Mouse (Mus musculus): ENCODE measurements at regions not wholly inside any gene's neighbourhood (a gene's known extent, or its start where the extent isn't known, plus 50 kb on each side); places are given as distances from the start of the nearest gene placed in this dataset.

- Histone ChIP-seq H3K4me1 (peaks cover 8% of the 10 kb centered on the region), H3K27ac (peak overlapping the region; percentile 90), H3K4me2 (peak overlapping the region; percentile 99), H3K27me3 (replicated peaks) (peaks cover 6% of the 10 kb centered on the region; the same call in 1 of the 2 replicates), H3K9me3 (no peaks in the 10 kb centered on the region), H3K36me3 (replicated peaks) (no peaks in the 10 kb centered on the region), H3K4me3 (peak overlapping the region; percentile 70), H3K9ac (peak overlapping the region; percentile 94)
- ATAC-seq (replicated peaks) = peak; percentile 79
- 3% methylated on average over 31 of the region's 31 CpGs for WGBS
Measured at GRCm38 (mm10) chr16:29813411-29814038, 234.4 kb downstream of the Opa1 start.

DNA sequence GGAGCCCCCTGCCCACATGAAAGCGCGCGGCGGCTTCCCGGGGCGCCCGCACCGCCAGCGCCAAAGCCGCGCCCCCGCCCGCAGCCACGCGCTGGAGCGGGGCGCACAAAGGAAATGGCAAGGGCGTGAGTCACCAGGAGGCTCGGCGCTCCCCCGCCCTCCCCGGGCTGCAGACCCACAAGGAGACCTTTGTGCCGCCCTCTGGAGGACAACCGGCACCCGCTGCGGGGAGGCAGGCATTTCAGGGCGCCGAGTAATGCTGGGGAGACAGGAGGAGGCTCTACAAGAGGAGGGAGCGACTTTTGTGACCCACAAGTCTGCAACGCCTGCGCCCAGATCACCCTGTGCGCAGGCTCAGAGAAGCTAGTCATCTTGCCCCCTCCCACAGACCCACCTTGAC is 234.9 kb downstream of the Opa1 start:
- Histone ChIP-seq H3K36me3 (replicated peaks) (no peaks in the 10 kb centered on the region), H3K9me3 (no peaks in the 10 kb centered on the region), H3K9ac (peak overlapping the region; percentile 94), H3K4me3 (peak overlapping the region; percentile 70), H3K4me1 (peaks cover 8% of the 10 kb centered on the region), H3K27me3 (replicated peaks) (peaks cover 6% of the 10 kb centered on the region; the same call in 1 of the 2 replicates), H3K27ac (peak overlapping the region; percentile 90), H3K4me2 (peak overlapping the region; percentile 99)
- ATAC-seq (replicated peaks) = peak; percentile 88
- under 1% methylated on average over 32 of the region's 32 CpGs for WGBS

GRCm38 (mm10) chr16:29814655-29815054 is 235.5 kb downstream of the Opa1 start:
- no peaks in the 10 kb centered on the region for H3K36me3 ChIP-seq (replicated peaks)
- 63% methylated on average over 2 of the region's 2 CpGs for WGBS
- H3K4me2 ChIP-seq = peak overlapping the region; percentile 99; the same call in 1 of the 2 replicates
- no peak overlapping the region for H3K27ac ChIP-seq
- ATAC-seq (replicated peaks) = 0 out of 2 replicates have a peak, but pooled peaks have one; percentile 7
- H3K9ac ChIP-seq = no peak overlapping the region
- no peak overlapping the region for H3K4me3 ChIP-seq
- H3K27me3 ChIP-seq (replicated peaks) = peaks cover 6% of the 10 kb centered on the region; the same call in 1 of the 2 replicates
- H3K4me1 ChIP-seq = peaks cover 8% of the 10 kb centered on the region
- no peaks in the 10 kb centered on the region for H3K9me3 ChIP-seq

GRCm38 (mm10) chr16:29815200-29815599 is 236.1 kb downstream of the Opa1 start:
- Histone ChIP-seq H3K4me3 (no peak overlapping the region), H3K27me3 (replicated peaks) (peaks cover 6% of the 10 kb centered on the region; the same call in 1 of the 2 replicates), H3K4me2 (no peak overlapping the region), H3K27ac (no peak overlapping the region), H3K4me1 (peaks cover 8% of the 10 kb centered on the region), H3K36me3 (replicated peaks) (no peaks in the 10 kb centered on the region), H3K9ac (no peak overlapping the region), H3K9me3 (no peaks in the 10 kb centered on the region)
- WGBS = 74% methylated on average over 2 of the region's 2 CpGs
- no peak for ATAC-seq (replicated peaks)

DNA sequence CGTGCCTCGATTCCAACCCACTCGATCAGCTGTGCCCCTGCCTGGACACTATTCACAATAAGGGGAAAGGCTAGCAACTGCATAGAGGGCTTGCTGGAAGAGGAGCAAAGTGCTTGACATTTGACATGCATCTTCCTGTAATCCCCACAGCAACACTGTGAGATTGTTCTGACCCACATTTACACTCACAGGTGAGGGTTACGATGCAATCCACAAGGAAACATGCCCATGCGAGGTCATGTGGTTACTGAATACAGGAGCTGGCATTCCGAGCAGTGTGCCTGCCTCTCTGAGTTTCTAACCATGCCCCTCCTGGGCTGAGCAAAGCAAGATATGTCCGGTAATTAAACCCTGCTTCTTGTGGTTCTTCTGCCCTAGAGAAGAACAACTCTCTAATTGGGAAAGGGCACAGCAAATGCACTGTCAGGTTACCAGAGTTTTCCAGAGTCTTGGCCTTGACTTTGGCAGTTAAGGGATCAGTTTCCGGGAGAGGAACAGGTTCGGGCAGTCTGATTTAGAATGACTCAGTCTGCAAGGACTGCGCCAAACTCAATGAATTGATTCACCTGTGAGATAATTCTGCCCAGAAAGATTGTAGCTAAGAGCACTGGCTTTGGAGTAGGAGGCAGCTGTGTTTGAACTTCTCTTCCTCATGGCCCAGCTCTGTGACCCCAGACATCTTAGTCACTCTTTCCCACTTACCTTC is 236.7 kb downstream of the Opa1 start:
- WGBS = 87% methylated on average over 10 of the region's 10 CpGs
- ATAC-seq (replicated peaks) = no peak
- H3K36me3 ChIP-seq (replicated peaks) = no peaks in the 10 kb centered on the region
- no peak overlapping the region for H3K4me3 ChIP-seq
- H3K4me1 ChIP-seq = peaks cover 8% of the 10 kb centered on the region
- peaks cover 6% of the 10 kb centered on the region; the same call in 1 of the 2 replicates for H3K27me3 ChIP-seq (replicated peaks)
- no peak overlapping the region for H3K9ac ChIP-seq
- H3K4me2 ChIP-seq = no peak overlapping the region
- H3K9me3 ChIP-seq = no peaks in the 10 kb centered on the region
- no peak overlapping the region for H3K27ac ChIP-seq

DNA sequence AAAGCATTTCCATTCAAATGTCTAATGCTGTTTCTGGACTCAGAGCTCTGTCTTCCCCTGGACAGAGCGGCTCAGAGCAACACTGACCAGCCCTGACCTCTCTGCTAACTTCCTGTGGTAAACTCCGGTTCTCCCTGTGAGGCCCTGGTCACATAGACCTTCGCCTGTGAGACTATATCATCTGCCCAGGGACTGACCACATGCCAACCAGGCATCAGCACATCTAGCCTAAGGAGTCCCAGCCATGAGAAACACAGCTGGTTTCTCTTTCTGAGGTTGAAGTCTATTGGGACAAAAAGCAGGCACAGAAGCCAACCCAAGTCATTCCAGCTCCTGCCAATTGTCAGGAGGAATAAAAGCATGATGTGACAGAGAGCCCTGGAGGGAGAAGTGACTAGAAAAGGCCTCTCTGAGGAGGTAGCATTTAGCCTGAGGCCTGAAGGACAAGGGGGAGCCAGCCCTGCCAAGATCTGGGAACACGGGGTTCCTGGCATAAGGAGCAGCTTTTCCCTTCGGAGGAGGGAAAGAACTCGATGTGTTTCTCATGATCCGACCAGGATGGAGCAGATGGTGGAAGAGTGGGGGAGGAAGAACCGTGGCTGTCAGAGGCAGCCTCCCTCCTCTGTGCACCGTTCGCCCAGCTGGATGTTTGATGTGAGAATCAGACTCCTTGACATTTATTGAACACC is 237.7 kb downstream of the Opa1 start:
- Histone ChIP-seq H3K27ac (no peak overlapping the region), H3K27me3 (replicated peaks) (peaks cover 6% of the 10 kb centered on the region; the same call in 1 of the 2 replicates), H3K4me3 (no peak overlapping the region), H3K9ac (no peak overlapping the region), H3K4me1 (peaks cover 8% of the 10 kb centered on the region), H3K36me3 (replicated peaks) (no peaks in the 10 kb centered on the region), H3K4me2 (no peak overlapping the region), H3K9me3 (no peaks in the 10 kb centered on the region)
- 64% methylated on average over 10 of the region's 10 CpGs for WGBS
- ATAC-seq (replicated peaks) = no peak

DNA sequence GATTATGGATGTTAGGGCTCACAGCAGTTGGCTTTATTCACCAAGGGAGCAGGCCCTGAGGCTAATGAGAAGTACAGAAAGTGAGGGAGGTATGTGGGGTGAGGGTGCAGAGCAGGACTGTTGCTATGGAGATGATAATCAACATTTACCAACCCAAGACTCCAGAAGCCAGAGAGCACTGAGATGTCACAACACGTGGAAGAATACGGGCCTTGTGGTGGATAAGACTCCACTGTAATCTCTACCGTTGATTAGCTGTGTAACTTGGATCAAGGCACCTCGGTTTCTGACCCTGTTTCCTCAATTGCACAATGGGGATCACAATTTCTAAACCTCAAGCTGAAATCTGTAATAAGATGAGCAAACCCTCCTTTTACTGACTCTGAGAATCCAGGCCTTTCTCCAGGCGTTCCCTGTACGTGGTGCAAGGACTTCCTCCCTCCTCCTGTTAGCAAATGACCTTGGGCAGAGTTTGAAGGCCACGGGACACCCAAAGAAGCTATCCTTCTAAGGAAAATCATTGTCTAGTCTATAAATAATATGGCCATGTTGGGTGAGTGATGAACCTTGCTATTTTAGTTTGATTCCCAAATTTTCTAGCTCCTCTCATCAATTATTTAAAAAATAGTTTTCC is 239.8 kb downstream of the Opa1 start:
- Histone ChIP-seq H3K4me2 (no peak overlapping the region), H3K9ac (no peak overlapping the region), H3K4me1 (no peaks in the 10 kb centered on the region), H3K27ac (no peak overlapping the region), H3K36me3 (replicated peaks) (no peaks in the 10 kb centered on the region), H3K27me3 (replicated peaks) (peaks cover 4% of the 10 kb centered on the region; the same call in 1 of the 2 replicates), H3K4me3 (no peak overlapping the region), H3K9me3 (no peaks in the 10 kb centered on the region)
- WGBS = 62% methylated on average over 7 of the region's 7 CpGs
- ATAC-seq (replicated peaks) = no peak

DNA sequence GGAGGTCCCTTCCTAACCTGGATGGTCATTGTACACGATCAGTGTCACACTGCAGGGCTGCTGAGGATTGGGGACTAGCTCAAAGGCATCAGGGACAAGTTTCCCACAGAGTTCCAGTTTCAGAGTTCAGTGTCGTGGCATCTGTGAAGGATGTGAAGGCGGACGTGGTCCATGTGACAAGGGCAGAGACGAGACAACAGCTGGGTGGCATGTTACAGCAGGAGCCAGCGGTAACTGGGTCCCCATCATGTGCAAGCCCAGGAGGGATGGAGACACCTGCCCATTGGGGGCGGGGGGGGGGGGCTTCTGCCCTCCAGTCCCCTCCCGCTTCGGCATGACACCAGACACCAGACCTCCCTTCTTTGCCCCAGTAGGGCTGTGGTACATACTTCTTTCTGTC is 241.6 kb downstream of the Opa1 start:
- no peak for ATAC-seq (replicated peaks)
- 81% methylated on average over 9 of the region's 9 CpGs for WGBS

GRCm38 (mm10) chr16:29822110-29822509 is 242.1 kb upstream of the Hes1 start:
- H3K4me3 ChIP-seq = no peak overlapping the region
- WGBS = 89% methylated on average over 7 of the region's 7 CpGs
- ATAC-seq (replicated peaks) = no peak

More for the DNA sequence above, 241.6 kb downstream of the Opa1 start:
- no peak overlapping the region for H3K4me2 ChIP-seq
- H3K9ac ChIP-seq = no peak overlapping the region
- H3K27me3 ChIP-seq (replicated peaks) = peaks cover 1% of the 10 kb centered on the region; the same call in 1 of the 2 replicates
- no peaks in the 10 kb centered on the region for H3K4me1 ChIP-seq
- no peaks in the 10 kb centered on the region for H3K9me3 ChIP-seq
- no peaks in the 10 kb centered on the region for H3K36me3 ChIP-seq (replicated peaks)
- no peak overlapping the region for H3K4me3 ChIP-seq
- H3K27ac ChIP-seq = no peak overlapping the region

DNA sequence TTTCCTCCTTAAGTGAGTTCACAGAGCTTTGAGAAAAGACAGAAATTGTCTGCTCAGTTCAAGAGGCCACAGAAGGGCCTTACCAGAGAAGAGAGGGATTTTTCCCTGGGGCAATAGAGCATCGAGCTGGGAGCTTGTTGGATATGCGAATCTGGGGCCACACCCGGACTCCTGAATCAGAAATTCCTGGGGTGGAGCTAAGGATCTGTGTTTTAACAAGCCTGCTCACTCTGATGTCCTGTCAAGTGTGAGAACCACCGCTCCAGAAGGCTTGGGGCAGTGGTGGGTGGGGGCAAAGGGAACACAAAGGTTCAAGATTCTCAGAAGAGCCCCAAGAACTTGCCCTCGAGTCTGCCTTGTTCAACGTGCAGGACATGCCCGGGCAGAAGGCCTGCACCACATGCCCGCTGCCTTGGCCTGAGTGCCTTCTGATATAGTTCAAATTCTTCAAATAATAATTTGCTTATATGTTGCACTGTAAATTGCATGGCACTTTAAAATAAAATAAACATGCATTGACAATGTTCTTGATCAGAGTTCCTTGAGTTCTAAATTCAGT is 241.3 kb upstream of the Hes1 start:
- no peak for ATAC-seq (replicated peaks)
- Histone ChIP-seq H3K9ac (no peak overlapping the region), H3K27ac (no peak overlapping the region), H3K4me2 (no peak overlapping the region), H3K27me3 (replicated peaks) (no peaks in the 10 kb centered on the region), H3K36me3 (replicated peaks) (no peaks in the 10 kb centered on the region), H3K9me3 (no peaks in the 10 kb centered on the region), H3K4me1 (no peaks in the 10 kb centered on the region), H3K4me3 (no peak overlapping the region)
- 66% methylated on average over 8 of the region's 8 CpGs for WGBS

More at GRCm38 (mm10) chr16:29822110-29822509, 242.1 kb upstream of the Hes1 start:
- Histone ChIP-seq H3K4me2 (no peak overlapping the region), H3K4me1 (no peaks in the 10 kb centered on the region), H3K27me3 (replicated peaks) (no peaks in the 10 kb centered on the region), H3K36me3 (replicated peaks) (no peaks in the 10 kb centered on the region), H3K9ac (no peak overlapping the region), H3K27ac (no peak overlapping the region), H3K9me3 (no peaks in the 10 kb centered on the region)

DNA sequence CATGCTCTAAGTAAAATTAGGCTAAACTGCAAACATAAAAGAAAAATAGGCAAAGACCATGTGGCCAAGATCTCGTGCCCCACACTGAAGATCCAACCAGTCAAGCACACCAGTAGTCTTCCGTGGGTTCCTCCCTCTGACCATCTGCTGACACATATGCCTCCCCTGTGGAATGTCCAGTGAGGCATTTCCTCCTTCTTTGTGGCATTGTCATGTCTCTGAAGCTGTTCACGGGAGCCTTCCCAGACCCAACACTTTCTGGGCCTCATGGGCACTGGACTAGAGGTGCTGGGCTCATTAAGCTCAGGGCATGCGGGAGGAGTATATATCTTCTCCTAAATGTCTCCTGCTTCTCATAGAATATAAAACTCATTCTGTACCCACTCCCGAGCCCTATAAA is 237.3 kb upstream of the Hes1 start:
- no peaks in the 10 kb centered on the region for H3K4me1 ChIP-seq
- H3K9ac ChIP-seq = no peak overlapping the region
- ATAC-seq (replicated peaks) = no peak
- H3K36me3 ChIP-seq (replicated peaks) = no peaks in the 10 kb centered on the region
- H3K27me3 ChIP-seq (replicated peaks) = peaks cover 7% of the 10 kb centered on the region; the same call in 1 of the 2 replicates
- WGBS = 75% methylated on average over 5 of the region's 5 CpGs
- no peak overlapping the region for H3K4me2 ChIP-seq
- no peak overlapping the region for H3K27ac ChIP-seq
- no peak overlapping the region for H3K4me3 ChIP-seq
- no peaks in the 10 kb centered on the region for H3K9me3 ChIP-seq

GRCm38 (mm10) chr16:29827776-29828175 is 236.4 kb upstream of the Hes1 start:
- no peak overlapping the region for H3K4me3 ChIP-seq

More at GRCm38 (mm10) chr16:29827776-29828175, 236.4 kb upstream of the Hes1 start:
- Histone ChIP-seq H3K9ac (no peak overlapping the region), H3K4me2 (no peak overlapping the region), H3K36me3 (replicated peaks) (no peaks in the 10 kb centered on the region), H3K27me3 (replicated peaks) (peaks cover 7% of the 10 kb centered on the region; the same call in 1 of the 2 replicates), H3K27ac (no peak overlapping the region), H3K4me1 (no peaks in the 10 kb centered on the region), H3K9me3 (no peaks in the 10 kb centered on the region)
- 92% methylated on average over 1 of the region's 1 CpGs for WGBS
- ATAC-seq (replicated peaks) = no peak
